Mouse (Mus musculus) forebrain, postnatal 0 days (tissue): ENCODE measurements around the gene Kansl2. TPM values are rescaled to one million over a fixed set of nuclear protein-coding genes. Genes with fewer than 3 reads are reported as not detected.
A peak's percentile ranks its signal among the peaks of the same experiment; 100 is the strongest.
"Not testable (repeated sequence)": the region's sequence is repeated elsewhere in the genome, so short reads cannot be mapped to it uniquely, and the experiment has no call there.

Experiments
- ATAC-seq: fragments of 200-750 bp; cut with Nextera tagmentation; 2 replicates; pipeline ENCODE4 v1.8.0; 2017; ENCODE audit warnings: mild to moderate bottlenecking, moderate library complexity
- DNase-seq: peaks from one replicate; pipeline ENCODE4 v3.0.0-alpha.2; 2015
- H3K27ac ChIP-seq: fragments of 300-500 bp; sonication (generic); 2 replicates; pipeline ENCODE4 v1.5.1; 2014; ENCODE audit warnings: low read depth, mild to moderate bottlenecking, antibody characterized with exemption, low read length, moderate library complexity, mixed read lengths
- H3K27me3 ChIP-seq: fragments of 300-500 bp; sonication (generic); 2 replicates; pipeline ENCODE4 v1.6.1; 2014; ENCODE audit warnings: mild to moderate bottlenecking, low read length, mixed read lengths; ENCODE audit not compliant: insufficient read depth
- H3K36me3 ChIP-seq: fragments of 300-500 bp; sonication (generic); 2 replicates; pipeline ENCODE4 v1.6.1; 2014; ENCODE audit warnings: mild to moderate bottlenecking, moderate library complexity; ENCODE audit not compliant: insufficient read depth
- H3K4me1 ChIP-seq: fragments of 300-500 bp; sonication (generic); 2 replicates; pipeline ENCODE4 v1.6.1; 2014; ENCODE audit warnings: antibody characterized with exemption; ENCODE audit not compliant: insufficient read depth
- H3K4me2 ChIP-seq: fragments of 300-500 bp; sonication (generic); 2 replicates; pipeline ENCODE4 v1.6.1; 2014; ENCODE audit warnings: low read depth, mild to moderate bottlenecking, moderate library complexity
- H3K4me3 ChIP-seq: fragments of 300-500 bp; sonication (generic); 2 replicates; pipeline ENCODE4 v1.5.1; 2014; ENCODE audit warnings: low read depth, low read length, mixed read lengths
- H3K9ac ChIP-seq: fragments of 300-500 bp; sonication (generic); 2 replicates; pipeline ENCODE4 v1.6.1; 2014; ENCODE audit warnings: mild to moderate bottlenecking
- H3K9me3 ChIP-seq: fragments of 300-500 bp; sonication (generic); 2 replicates; pipeline ENCODE4 v1.6.1; 2016; ENCODE audit warnings: low read length
- CTCF ChIP-seq: sonication (generic); IDR thresholded peaks from 2 replicates; pipeline ENCODE4 v1.5.1; 2016; ENCODE audit warnings: antibody characterized with exemption, control low read depth, low read depth
- WGBS: fragments of 180-500 bp; shearing (Covaris S2); extraction: QIAGEN DNeasy Blood & Tissue Kit; methylation state at CpG from one replicate; pipeline ENCODE4 v1.1.7; 2014; 5-methylcytosine and 5-hydroxymethylcytosine counted together
- polyA plus RNA-seq: library from polyadenylated mRNA; unstranded; fragments of >200 nt; fragmentation: Nextera tagmentation; extraction: Ambion mirVana; gene quantifications from 2 replicates; pipeline ENCODE4 v1.2.1, GENCODE M21; 2015
- total RNA-seq: library from RNA; depleted of rRNA; stranded (reverse); fragments of >200 nt; gene quantifications from 2 replicates; pipeline ENCODE4 v1.2.3, GENCODE M21; 2014

Gene Kansl2
- total and polyA plus RNA-seq, 2 experiments from 2014 or later = 74.1 to 109 TPM

- Histone ChIP-seq H3K27me3 (no peaks in the 10 kb centered on the region), H3K4me3 (no peak overlapping the region), H3K36me3 (peaks cover 69% of the 10 kb centered on the region), H3K27ac (no peak overlapping the region), H3K9me3 (no peaks in the 10 kb centered on the region), H3K4me2 (no peak overlapping the region), H3K9ac (no peak overlapping the region), H3K4me1 (no peaks in the 10 kb centered on the region)
- TF ChIP-seq CTCF = no peak
- 54% methylated on average over 5 of the region's 5 CpGs for WGBS
- ATAC-seq (no peak), DNase-seq (no peak)
These were observed 8.0 kb downstream of the Kansl2 start for GRCm38 (mm10) chr15:98526057-98526456.

GRCm38 (mm10) chr15:98521245-98521644 lies 12.8 kb downstream of the Kansl2 start:
- Histone ChIP-seq H3K27ac (no peak overlapping the region), H3K36me3 (peaks cover 65% of the 10 kb centered on the region), H3K4me3 (no peak overlapping the region), H3K27me3 (no peaks in the 10 kb centered on the region), H3K9me3 (no peaks in the 10 kb centered on the region), H3K4me2 (no peak overlapping the region), H3K9ac (no peak overlapping the region), H3K4me1 (no peaks in the 10 kb centered on the region)
- 86% methylated on average over 3 of the region's 3 CpGs for WGBS
- DNase-seq (no peak), ATAC-seq (no peak)
- TF ChIP-seq CTCF = no peak

- H3K9me3 ChIP-seq = no peaks in the 10 kb centered on the region
- no peak overlapping the region for H3K27ac ChIP-seq
- peak; percentile 90 for TF ChIP-seq CTCF
- no peak overlapping the region for H3K4me3 ChIP-seq
- H3K36me3 ChIP-seq = peaks cover 41% of the 10 kb centered on the region
- H3K4me2 ChIP-seq = no peak overlapping the region
- DNase-seq (peak; percentile 63), ATAC-seq (no peak)
- H3K4me1 ChIP-seq = no peaks in the 10 kb centered on the region
- no peaks in the 10 kb centered on the region for H3K27me3 ChIP-seq
- no peak overlapping the region for H3K9ac ChIP-seq
- 66% methylated on average over 16 of the region's 16 CpGs for WGBS
These were observed 16.4 kb downstream of the Kansl2 start for GRCm38 (mm10) chr15:98517380-98518355.

- H3K27ac ChIP-seq, H3K27me3 ChIP-seq, H3K4me1 ChIP-seq, DNase-seq, H3K4me3 ChIP-seq, H3K9ac ChIP-seq, H3K4me2 ChIP-seq, ATAC-seq, H3K9me3 ChIP-seq: not testable (repeated sequence)
- 96% methylated on average over 2 of the region's 2 CpGs for WGBS
- H3K36me3 ChIP-seq = peaks cover 18% of the 10 kb centered on the region
These were observed 19.2 kb downstream of the Kansl2 start for GRCm38 (mm10) chr15:98514845-98515244.

GRCm38 (mm10) chr15:98514146-98514545 lies 19.9 kb downstream of the Kansl2 start:
- Histone ChIP-seq H3K9me3 (no peaks in the 10 kb centered on the region), H3K4me1 (no peaks in the 10 kb centered on the region), H3K4me2 (no peak overlapping the region), H3K27ac (no peak overlapping the region), H3K9ac (no peak overlapping the region), H3K4me3 (no peak overlapping the region), H3K27me3 (no peaks in the 10 kb centered on the region), H3K36me3 (peaks cover 13% of the 10 kb centered on the region)
- TF ChIP-seq CTCF = no peak
- 87% methylated on average over 8 of the region's 8 CpGs for WGBS
- DNase-seq = no peak
- no peak for ATAC-seq

GRCm38 (mm10) chr15:98513676-98514075 lies 20.4 kb downstream of the Kansl2 start:
- not testable (repeated sequence) for ATAC-seq, H3K4me3 ChIP-seq, H3K27ac ChIP-seq, H3K27me3 ChIP-seq, H3K4me2 ChIP-seq, H3K9ac ChIP-seq, H3K9me3 ChIP-seq, H3K4me1 ChIP-seq, DNase-seq
- 64% methylated on average over 3 of the region's 3 CpGs for WGBS
- peaks cover 13% of the 10 kb centered on the region for H3K36me3 ChIP-seq

GRCm38 (mm10) chr15:98512799-98513321 lies 21.2 kb downstream of the Kansl2 start:
- no peak for TF ChIP-seq CTCF
- Histone ChIP-seq H3K4me3 (no peak overlapping the region), H3K27me3 (no peaks in the 10 kb centered on the region), H3K9ac (no peak overlapping the region), H3K9me3 (no peaks in the 10 kb centered on the region), H3K4me2 (no peak overlapping the region), H3K36me3 (peaks cover 5% of the 10 kb centered on the region), H3K4me1 (no peaks in the 10 kb centered on the region), H3K27ac (no peak overlapping the region)
- no peak for DNase-seq
- no peak for ATAC-seq
- WGBS = 69% methylated on average over 17 of the region's 17 CpGs
